Mouse (Mus musculus) heart, adult 2 months (tissue): ENCODE data around the gene Evi5l. TPM values are rescaled to one million over a fixed set of nuclear protein-coding genes. Genes with fewer than 3 reads are reported as not detected.

ENCODE experiments used
- DNase-seq, 2 experiments: peaks; one replicate each; pipeline ENCODE4 v3.0.0; 2021
- H3K27ac ChIP-seq: fragments of 200-600 bp; 2 replicates; pipeline ENCODE4 v1.8.1; 2022
- H3K27me3 ChIP-seq: fragments of 200-500 bp; 2 replicates; pipeline ENCODE4 v1.6.1; 2012; ENCODE audit warnings: mild to moderate bottlenecking, low read length, inconsistent platforms, mixed read lengths; ENCODE audit not compliant: control insufficient read depth, insufficient read depth
- H3K36me3 ChIP-seq: fragments of 200-500 bp; 2 replicates; pipeline ENCODE4 v1.6.1; 2012; ENCODE audit warnings: low read length, inconsistent platforms; ENCODE audit not compliant: control insufficient read depth, insufficient read depth
- H3K4me1 ChIP-seq: fragments of 200-500 bp; 2 replicates; pipeline ENCODE4 v1.6.1; 2011; ENCODE audit warnings: low read length; ENCODE audit not compliant: control insufficient read depth, insufficient read depth
- H3K4me3 ChIP-seq: fragments of 200-600 bp; 2 replicates; pipeline ENCODE4 v1.8.1; 2022
- H3K79me2 ChIP-seq: fragments of 200-500 bp; replicated peaks from 2 replicates; pipeline ENCODE4 v1.6.1; 2012; ENCODE audit warnings: mild to moderate bottlenecking, inconsistent platforms, low read length, moderate library complexity, mixed read lengths; ENCODE audit not compliant: control insufficient read depth, insufficient read depth
- H3K9ac ChIP-seq: fragments of 200-500 bp; 2 replicates; pipeline ENCODE4 v1.6.1; 2012; ENCODE audit warnings: low read depth, mild to moderate bottlenecking, control low read depth, inconsistent platforms, low read length, mixed read lengths
- CTCF ChIP-seq: fragments of 200-600 bp; IDR thresholded peaks from 2 replicates; pipeline ENCODE4 v1.8.1; 2022; ENCODE audit warnings: antibody characterized with exemption, mild to moderate bottlenecking, moderate library complexity
- EP300 ChIP-seq: fragments of 200-500 bp; IDR thresholded peaks from 2 replicates; pipeline ENCODE4 v1.6.1; 2011; ENCODE audit warnings: low read depth, low read length, control low read depth; ENCODE audit not compliant: insufficient read depth
- POLR2A ChIP-seq: fragments of 200-500 bp; IDR thresholded peaks from 2 replicates; pipeline ENCODE4 v1.6.1; 2011; ENCODE audit warnings: mild to moderate bottlenecking, low read depth, low read length, control low read depth; ENCODE audit not compliant: insufficient read depth
- WGBS: fragments of 180-500 bp; shearing (Covaris S2); methylation state at CpG from one replicate; pipeline ENCODE4 v1.1.7; 2018; 5-methylcytosine and 5-hydroxymethylcytosine counted together
- intact Hi-C: fragments of 180-260 bp; cut with DNase I; formaldehyde crosslinking; loops from one replicate; pipeline ENCODE4 v1.15.1; 2025
- long read RNA-seq: library from polyadenylated mRNA; stranded (forward); transcript quantifications from one replicate; pipeline ENCODE4 v2.0.0, GENCODE M21; 2021
- polyA plus RNA-seq: library from polyadenylated mRNA; depleted of rRNA; stranded (reverse); fragments of >200 nt; gene quantifications from 2 replicates; pipeline ENCODE4 v1.2.3, GENCODE M21; 2012; rRNA removed
- total RNA-seq, 2 experiments: library from RNA; stranded (reverse); gene quantifications; 2 replicates each; pipeline ENCODE4 v1.2.3; 2021

Gene Evi5l
- 10 to 100 TPM; 20.6 to 22.3 TPM for total RNA-seq
- 20.2 and 27.3 TPM in 2 replicates for polyA plus RNA-seq
- long read RNA-seq, transcript Evi5l-203 (20 exons, 3,938 nt): major isoform, 18 of 30 reads
- long read RNA-seq, partial matches to known transcripts: 1 of 30 reads
- long read RNA-seq, other reads (novel, unspliced or antisense): 8 of 30 reads

DNA sequence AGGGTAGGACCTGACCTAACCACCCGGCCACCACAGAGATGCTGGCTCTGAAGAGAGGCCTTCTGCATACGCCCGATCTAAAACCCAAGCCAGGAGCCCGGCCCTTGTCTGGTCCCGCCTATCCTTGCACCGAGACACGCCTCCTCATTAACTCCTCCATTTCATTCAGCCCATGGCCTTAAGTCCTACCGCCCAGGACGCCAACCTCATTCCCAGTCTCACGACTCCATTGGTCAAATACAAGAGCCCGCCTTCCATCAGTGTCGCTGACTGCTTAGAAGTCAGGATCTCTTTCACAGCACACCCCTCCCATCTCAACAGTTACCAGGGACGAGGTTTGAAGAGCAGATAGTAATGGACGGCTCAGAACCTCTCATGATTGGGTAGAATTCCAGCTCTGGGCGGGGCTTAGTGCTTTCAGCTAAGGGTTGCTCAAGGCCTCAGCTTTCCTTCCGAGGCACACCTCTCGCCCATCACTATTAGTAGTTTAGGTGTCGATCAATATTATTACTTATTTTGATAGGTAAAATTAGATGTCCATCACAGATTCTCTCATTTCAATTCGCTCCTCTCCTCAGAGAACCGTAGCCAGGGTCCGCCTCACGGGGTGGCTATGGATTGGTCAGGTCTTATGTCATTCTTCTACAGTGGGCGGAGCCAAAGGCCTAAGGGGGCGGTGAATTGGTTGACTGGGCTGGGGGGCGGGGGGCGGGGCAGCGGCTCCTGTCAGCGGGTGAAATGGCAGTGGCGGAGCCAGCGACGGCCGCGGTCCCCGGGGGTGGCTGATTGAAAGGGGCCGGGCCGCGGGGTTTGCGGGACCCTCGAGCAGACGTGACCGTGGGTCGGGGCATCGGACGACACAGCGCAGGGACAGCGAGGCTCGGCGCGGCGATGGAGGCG, at the start of gene Evi5l:
Gene Evi5l, plus strand, starts transcription at position 716 of the 900 bp plus-strand sequence.
- H3K79me2 ChIP-seq: 0 out of 2 replicates have a peak, but pooled peaks cover 1% of the 10 kb centered on the region
- peak within 1 kb of the TSS; percentile 89 for H3K9ac ChIP-seq
- intact Hi-C loops: loop anchor here (5.0 to 10.0 kb wide), 5 partner anchors 71 to 511 kb away; partner anchors contain the start of genes Ccl25, Elavl1, Gm49320 and Map2k7
- H3K4me3 ChIP-seq: peak within 1 kb of the TSS; percentile 87
- H3K27ac ChIP-seq: peak within 1 kb of the TSS; percentile 73
- TF ChIP-seq EP300 (0 out of 2 replicates have a peak, but pooled peaks have one; percentile 41), POLR2A (no peak; the same call in 1 of the 2 replicates), CTCF (no peak)
- DNase-seq: peak; percentile 98 to 100
- H3K27me3 ChIP-seq: no peaks in the 10 kb centered on the region
- H3K36me3 ChIP-seq: no peaks in the 10 kb centered on the region
- H3K4me1 ChIP-seq: no peaks in the 10 kb centered on the region; the same call in 1 of the 2 replicates
- WGBS: under 1% methylated on average over 51 of the region's 51 CpGs

GRCm38 (mm10) chr8:4133798-4134197, 32.6 kb upstream of the Evi5l start, which contains the start of gene Cd209g:
TSS of gene Cd209g (plus strand) at chr8:4134098.
- 83% methylated on average over 10 of the region's 10 CpGs for WGBS
- no peak within 1 kb of the TSS for H3K9ac ChIP-seq
- intact Hi-C loops: no loop called here

GRCm38 (mm10) chr8:4139660-4140646, 26.4 kb upstream of the Evi5l start:
- H3K4me1 ChIP-seq: peaks cover 1% of the 10 kb centered on the region; the same call in 1 of the 2 replicates
- H3K9ac ChIP-seq: no peak overlapping the region
- WGBS: 13% methylated on average over 12 of the region's 12 CpGs
- DNase-seq: peak; percentile 58 to 75
- no peaks in the 10 kb centered on the region for H3K27me3 ChIP-seq
- H3K79me2 ChIP-seq: no peaks in the 10 kb centered on the region
- H3K27ac ChIP-seq: no peak overlapping the region
- intact Hi-C loops: loop anchor here (5.0 kb wide), 3 partner anchors 227 to 447 kb away; no protein-coding TSS in a partner anchor
- peak; percentile 66; the same call in 1 of the 2 replicates for TF ChIP-seq EP300
- TF ChIP-seq POLR2A: no peak
- TF ChIP-seq CTCF: peak; percentile 73
- H3K36me3 ChIP-seq: no peaks in the 10 kb centered on the region
- H3K4me3 ChIP-seq: no peak overlapping the region

More at GRCm38 (mm10) chr8:4133798-4134197, 32.6 kb upstream of the Evi5l start, which contains the start of gene Cd209g:
- TF ChIP-seq POLR2A (no peak), CTCF (no peak), EP300 (no peak)
- Histone ChIP-seq H3K27me3 (no peaks in the 10 kb centered on the region), H3K36me3 (no peaks in the 10 kb centered on the region), H3K4me1 (no peaks in the 10 kb centered on the region), H3K4me3 (no peak within 1 kb of the TSS), H3K27ac (no peak within 1 kb of the TSS), H3K79me2 (no peaks in the 10 kb centered on the region)
- no peak for DNase-seq

- DNase-seq: no peak
- Histone ChIP-seq H3K27me3 (no peaks in the 10 kb centered on the region), H3K79me2 (no peaks in the 10 kb centered on the region), H3K4me3 (no peak overlapping the region), H3K27ac (no peak overlapping the region), H3K36me3 (no peaks in the 10 kb centered on the region), H3K4me1 (peaks cover 1% of the 10 kb centered on the region; the same call in 1 of the 2 replicates), H3K9ac (no peak overlapping the region)
- 62% methylated on average over 3 of the region's 3 CpGs for WGBS
- TF ChIP-seq CTCF (peak; percentile 53), POLR2A (no peak)
- intact Hi-C loops: loop anchor here (5.0 kb wide), 3 partner anchors 226 to 446 kb away; no protein-coding TSS in a partner anchor
These were observed 24.6 kb upstream of the Evi5l start for GRCm38 (mm10) chr8:4141721-4142120.

DNA sequence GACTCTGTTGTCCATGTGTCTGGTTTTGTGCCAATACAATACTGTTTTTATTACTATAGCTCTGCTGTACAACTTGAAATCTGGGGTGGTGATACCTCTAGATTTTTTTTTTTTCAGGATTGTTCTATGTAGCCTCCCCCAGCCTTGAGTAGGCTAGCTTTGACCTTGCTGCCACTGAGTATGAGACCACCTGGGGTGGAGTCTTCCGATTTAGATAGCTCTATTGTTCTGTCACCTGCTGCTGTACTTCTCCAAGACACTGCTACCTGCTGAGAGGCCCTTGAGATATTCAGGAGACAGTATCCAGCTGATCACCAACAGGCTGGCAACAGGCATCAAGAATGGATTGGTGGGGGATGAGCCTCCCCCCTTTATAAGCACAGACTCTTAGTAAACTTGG, 19.1 kb upstream of the Evi5l start:
- 39% methylated on average over 1 of the region's 1 CpGs for WGBS
- intact Hi-C loops: no loop called here
- no peak for DNase-seq
- no peaks in the 10 kb centered on the region for H3K4me1 ChIP-seq
- H3K36me3 ChIP-seq: no peaks in the 10 kb centered on the region
- no peak overlapping the region for H3K27ac ChIP-seq
- H3K27me3 ChIP-seq: no peaks in the 10 kb centered on the region
- H3K4me3 ChIP-seq: no peak overlapping the region
- no peak overlapping the region for H3K9ac ChIP-seq
- H3K79me2 ChIP-seq: no peaks in the 10 kb centered on the region
- TF ChIP-seq CTCF (no peak), EP300 (no peak), POLR2A (no peak)
